Mouse (Mus musculus) cortical plate, adult 2 months (tissue): ENCODE results near the gene Gm13889. TPM values are rescaled to one million over a fixed set of nuclear protein-coding genes. Genes with fewer than 3 reads are reported as not detected.

ENCODE experiments used
- H3K27ac ChIP-seq: fragments of 200-500 bp; 2 replicates; pipeline ENCODE4 v1.5.1; 2012; ENCODE audit warnings: low read length, control low read depth, inconsistent platforms; ENCODE audit not compliant: insufficient read depth
- H3K4me1 ChIP-seq: fragments of 200-500 bp; 2 replicates; pipeline ENCODE4 v1.6.1; 2011; ENCODE audit warnings: low read length; ENCODE audit not compliant: control insufficient read depth, insufficient read depth
- H3K4me3 ChIP-seq: fragments of 200-500 bp; 2 replicates; pipeline ENCODE4 v1.5.1; 2011; ENCODE audit warnings: mild to moderate bottlenecking, low read length, control low read depth; ENCODE audit not compliant: insufficient read depth
- CTCF ChIP-seq: fragments of 200-500 bp; IDR thresholded peaks from 2 replicates; pipeline ENCODE4 v1.5.1; 2011; ENCODE audit warnings: mild to moderate bottlenecking, control low read depth, low read length; ENCODE audit not compliant: insufficient read depth; ENCODE audit errors: extremely low read depth
- POLR2A ChIP-seq: fragments of 200-500 bp; IDR thresholded peaks from 2 replicates; pipeline ENCODE4 v1.6.1; 2011; ENCODE audit warnings: mild to moderate bottlenecking, low read length, control low read depth; ENCODE audit not compliant: insufficient read depth; ENCODE audit errors: extremely low read depth
- polyA plus RNA-seq: library from polyadenylated mRNA; depleted of rRNA; stranded (reverse); fragments of >200 nt; gene quantifications from 2 replicates; pipeline ENCODE4 v1.2.3, GENCODE M21; 2012

The Gm13889 gene
- polyA plus RNA-seq, 1 experiment = 39.6 TPM

- TF ChIP-seq POLR2A (no peak), CTCF (no peak)
- H3K4me1 ChIP-seq = peaks cover 2% of the 10 kb centered on the region; the same call in 1 of the 2 replicates
- H3K27ac ChIP-seq = no peak overlapping the region
- H3K4me3 ChIP-seq = no peak overlapping the region
These were observed 22.5 kb upstream of the Gm13889 start for GRCm38 (mm10) chr2:93979249-93980120.

- Histone ChIP-seq H3K27ac (peak overlapping the region; percentile 47; the same call in 1 of the 2 replicates), H3K4me1 (peaks cover 2% of the 10 kb centered on the region; the same call in 1 of the 2 replicates), H3K4me3 (peak overlapping the region; percentile 26)
- TF ChIP-seq POLR2A (peak; percentile 11; the same call in 1 of the 2 replicates), CTCF (0 out of 2 replicates have a peak, but pooled peaks have one; percentile 2)
These were observed 19.6 kb upstream of the Gm13889 start for GRCm38 (mm10) chr2:93976436-93977252.

GRCm38 (mm10) chr2:93975526-93976435, 18.8 kb upstream of the Gm13889 start:
- Histone ChIP-seq H3K27ac (no peak overlapping the region), H3K4me3 (peak overlapping the region; percentile 26)
- TF ChIP-seq POLR2A (no peak), CTCF (no peak)

GRCm38 (mm10) chr2:93975041-93975440, 18.0 kb upstream of the Gm13889 start:
- TF ChIP-seq POLR2A = no peak
- no peak overlapping the region for H3K27ac ChIP-seq
- peaks cover 2% of the 10 kb centered on the region; the same call in 1 of the 2 replicates for H3K4me1 ChIP-seq
- H3K4me3 ChIP-seq = no peak overlapping the region

More at GRCm38 (mm10) chr2:93975526-93976435, 18.8 kb upstream of the Gm13889 start:
- H3K4me1 ChIP-seq = peaks cover 2% of the 10 kb centered on the region; the same call in 1 of the 2 replicates

- no peak for TF ChIP-seq CTCF
- no peak for TF ChIP-seq POLR2A
- Histone ChIP-seq H3K4me3 (no peak overlapping the region), H3K4me1 (no peaks in the 10 kb centered on the region), H3K27ac (no peak overlapping the region)
These were observed 14.6 kb upstream of the Gm13889 start for GRCm38 (mm10) chr2:93971647-93972046.

- TF ChIP-seq CTCF = no peak
- no peak for TF ChIP-seq POLR2A
- 0 out of 2 replicates have a peak, but pooled peaks cover 2% of the 10 kb centered on the region for H3K4me1 ChIP-seq
- no peak overlapping the region for H3K27ac ChIP-seq
- no peak overlapping the region for H3K4me3 ChIP-seq
These were observed 7.6 kb upstream of the Gm13889 start for GRCm38 (mm10) chr2:93964494-93965160.

GRCm38 (mm10) chr2:93963802-93964201, 6.8 kb upstream of the Gm13889 start:
- H3K4me1 ChIP-seq = 0 out of 2 replicates have a peak, but pooled peaks cover 2% of the 10 kb centered on the region
- H3K27ac ChIP-seq = no peak overlapping the region

GRCm38 (mm10) chr2:93961716-93962115, 4.7 kb upstream of the Gm13889 start:
- no peak overlapping the region for H3K27ac ChIP-seq

More at GRCm38 (mm10) chr2:93963802-93964201, 6.8 kb upstream of the Gm13889 start:
- no peak for TF ChIP-seq POLR2A
- TF ChIP-seq CTCF = no peak
- H3K4me3 ChIP-seq = no peak overlapping the region

More at GRCm38 (mm10) chr2:93961716-93962115, 4.7 kb upstream of the Gm13889 start:
- TF ChIP-seq POLR2A (no peak), CTCF (no peak)
- no peak overlapping the region for H3K4me3 ChIP-seq
- peaks cover 3% of the 10 kb centered on the region; the same call in 1 of the 2 replicates for H3K4me1 ChIP-seq
